Mouse (Mus musculus): ENCODE results near the gene Vstm2l. TPM values are rescaled to one million over a fixed set of nuclear protein-coding genes. Genes with fewer than 3 reads are reported as not detected.

Vstm2l gene
- total and polyA plus RNA-seq, 2 experiments from 2014 or later = not detected

GRCm38 (mm10) chr2:157974604-157975501 is 60.4 kb downstream of the Vstm2l start:
- no peak for ATAC-seq (ENCODE audit: insufficient read depth, low read depth)

GRCm38 (mm10) chr2:157975595-157975994 is 61.1 kb downstream of the Vstm2l start:
- Histone ChIP-seq H3K27ac (ENCODE audit: low read depth) (no peak overlapping the region), H3K4me3 (ENCODE audit: low read depth, low read length) (no peak overlapping the region), H3K36me3 (replicated peaks; ENCODE audit: control insufficient read depth, insufficient read depth, low read length) (no peaks in the 10 kb centered on the region), H3K4me2 (ENCODE audit: low read depth, low read length) (no peak overlapping the region), H3K27me3 (ENCODE audit: control insufficient read depth, insufficient read depth, low read length) (peaks cover 19% of the 10 kb centered on the region), H3K9me3 (replicated peaks; ENCODE audit: control insufficient read depth, low read length) (no peaks in the 10 kb centered on the region), H3K4me1 (ENCODE audit: control insufficient read depth, insufficient read depth) (no peaks in the 10 kb centered on the region), H3K9ac (replicated peaks; ENCODE audit: low read depth, low read length) (no peak overlapping the region)
- TF ChIP-seq EP300 (IDR thresholded peaks at IDR 0.05; ENCODE audit: low read depth) (no peak), CTCF (IDR thresholded peaks at IDR 0.05; ENCODE audit: low read depth) (no peak)
- DNase-seq (ENCODE audit: low spot score) (no peak), ATAC-seq (ENCODE audit: insufficient read depth, low read depth) (no peak)
- WGBS = 6% methylated on average over 7 of the region's 7 CpGs

More at GRCm38 (mm10) chr2:157974604-157975501, 60.4 kb downstream of the Vstm2l start:
- no peak overlapping the region for H3K4me2 ChIP-seq (ENCODE audit: low read depth, low read length)
- no peak overlapping the region for H3K4me3 ChIP-seq (ENCODE audit: low read depth, low read length)
- WGBS = 5% methylated on average over 23 of the region's 23 CpGs
- DNase-seq (ENCODE audit: low spot score) = no peak
- no peaks in the 10 kb centered on the region for H3K36me3 ChIP-seq (replicated peaks; ENCODE audit: control insufficient read depth, insufficient read depth, low read length)
- no peak overlapping the region for H3K9ac ChIP-seq (replicated peaks; ENCODE audit: low read depth, low read length)
- H3K9me3 ChIP-seq (replicated peaks; ENCODE audit: control insufficient read depth, low read length) = no peaks in the 10 kb centered on the region
- H3K27me3 ChIP-seq (ENCODE audit: control insufficient read depth, insufficient read depth, low read length) = peaks cover 19% of the 10 kb centered on the region
- no peak overlapping the region for H3K27ac ChIP-seq (ENCODE audit: low read depth)
- TF ChIP-seq EP300 (IDR thresholded peaks at IDR 0.05; ENCODE audit: low read depth) (no peak), CTCF (IDR thresholded peaks at IDR 0.05; ENCODE audit: low read depth) (no peak)
- H3K4me1 ChIP-seq (ENCODE audit: control insufficient read depth, insufficient read depth) = no peaks in the 10 kb centered on the region

- ATAC-seq (ENCODE audit: insufficient read depth, low read depth) (no peak), DNase-seq (ENCODE audit: low spot score) (no peak)
- H3K4me3 ChIP-seq (ENCODE audit: low read depth, low read length) = no peak overlapping the region
- H3K9me3 ChIP-seq (replicated peaks; ENCODE audit: control insufficient read depth, low read length) = no peaks in the 10 kb centered on the region
- no peak overlapping the region for H3K9ac ChIP-seq (replicated peaks; ENCODE audit: low read depth, low read length)
- H3K36me3 ChIP-seq (replicated peaks; ENCODE audit: control insufficient read depth, insufficient read depth, low read length) = peaks cover 12% of the 10 kb centered on the region; the same call in 1 of the 2 replicates
- no peak overlapping the region for H3K27ac ChIP-seq (ENCODE audit: low read depth)
- TF ChIP-seq EP300 (IDR thresholded peaks at IDR 0.05; ENCODE audit: low read depth) (no peak), CTCF (IDR thresholded peaks at IDR 0.05; ENCODE audit: low read depth) (no peak)
- 48% methylated on average over 5 of the region's 5 CpGs for WGBS
- no peaks in the 10 kb centered on the region for H3K4me1 ChIP-seq (ENCODE audit: control insufficient read depth, insufficient read depth)
- peaks cover 19% of the 10 kb centered on the region for H3K27me3 ChIP-seq (ENCODE audit: control insufficient read depth, insufficient read depth, low read length)
- no peak overlapping the region for H3K4me2 ChIP-seq (ENCODE audit: low read depth, low read length)
Measured at GRCm38 (mm10) chr2:157979241-157979640, 64.8 kb downstream of the Vstm2l start.

GRCm38 (mm10) chr2:157982727-157983126 is 68.3 kb downstream of the Vstm2l start:
- Histone ChIP-seq H3K4me3 (ENCODE audit: low read depth, low read length) (no peak overlapping the region), H3K4me1 (ENCODE audit: control insufficient read depth, insufficient read depth) (no peaks in the 10 kb centered on the region; the same call in 1 of the 2 replicates), H3K27me3 (ENCODE audit: control insufficient read depth, insufficient read depth, low read length) (no peaks in the 10 kb centered on the region), H3K27ac (ENCODE audit: low read depth) (no peak overlapping the region), H3K4me2 (ENCODE audit: low read depth, low read length) (no peak overlapping the region), H3K9me3 (replicated peaks; ENCODE audit: control insufficient read depth, low read length) (no peaks in the 10 kb centered on the region), H3K9ac (replicated peaks; ENCODE audit: low read depth, low read length) (no peak overlapping the region), H3K36me3 (replicated peaks; ENCODE audit: control insufficient read depth, insufficient read depth, low read length) (peaks cover 12% of the 10 kb centered on the region)
- TF ChIP-seq CTCF (IDR thresholded peaks at IDR 0.05; ENCODE audit: low read depth) (no peak), EP300 (IDR thresholded peaks at IDR 0.05; ENCODE audit: low read depth) (no peak)
- 88% methylated on average over 3 of the region's 3 CpGs for WGBS
- no peak for DNase-seq (ENCODE audit: low spot score)
- no peak for ATAC-seq (ENCODE audit: insufficient read depth, low read depth)

- Histone ChIP-seq H3K36me3 (replicated peaks; ENCODE audit: control insufficient read depth, insufficient read depth, low read length) (peaks cover 12% of the 10 kb centered on the region), H3K27ac (ENCODE audit: low read depth) (no peak overlapping the region), H3K27me3 (ENCODE audit: control insufficient read depth, insufficient read depth, low read length) (no peaks in the 10 kb centered on the region), H3K9me3 (replicated peaks; ENCODE audit: control insufficient read depth, low read length) (no peaks in the 10 kb centered on the region), H3K4me1 (ENCODE audit: control insufficient read depth, insufficient read depth) (no peaks in the 10 kb centered on the region; the same call in 1 of the 2 replicates), H3K9ac (replicated peaks; ENCODE audit: low read depth, low read length) (no peak overlapping the region), H3K4me2 (ENCODE audit: low read depth, low read length) (no peak overlapping the region), H3K4me3 (ENCODE audit: low read depth, low read length) (no peak overlapping the region)
- DNase-seq (ENCODE audit: low spot score) (no peak), ATAC-seq (ENCODE audit: insufficient read depth, low read depth) (no peak)
- WGBS = 86% methylated on average over 4 of the region's 4 CpGs
- TF ChIP-seq EP300 (IDR thresholded peaks at IDR 0.05; ENCODE audit: low read depth) (no peak), CTCF (IDR thresholded peaks at IDR 0.05; ENCODE audit: low read depth) (no peak)
Measured at GRCm38 (mm10) chr2:157983276-157983675, 68.8 kb downstream of the Vstm2l start.

All from heart, postnatal 0 days (tissue).